Mouse (Mus musculus) hindbrain, embryonic 11.5 days (tissue): ENCODE measurements around the gene AL607142.1. TPM values are rescaled to one million over a fixed set of nuclear protein-coding genes. Genes with fewer than 3 reads are reported as not detected.

Experiments
- ATAC-seq: fragments of 200-750 bp; cut with Nextera tagmentation; 2 replicates; pipeline ENCODE4 v1.8.0; 2017; ENCODE audit warnings: mild to moderate bottlenecking, moderate TSS enrichment, moderate library complexity; ENCODE audit not compliant: low FRiP score
- DNase-seq: peaks from one replicate; pipeline ENCODE4 v3.0.0-alpha.2; 2015; ENCODE audit warnings: low spot score
- H3K27ac ChIP-seq: fragments of 300-500 bp; sonication (generic); 2 replicates; pipeline ENCODE4 v1.5.1; 2014; ENCODE audit warnings: mild to moderate bottlenecking, low read depth, low read length
- H3K27me3 ChIP-seq: fragments of 300-500 bp; sonication (generic); 2 replicates; pipeline ENCODE4 v1.6.1; 2014; ENCODE audit warnings: mild to moderate bottlenecking, low read length, moderate library complexity, mixed read lengths; ENCODE audit not compliant: control insufficient read depth, insufficient read depth
- H3K36me3 ChIP-seq: fragments of 300-500 bp; sonication (generic); 2 replicates; pipeline ENCODE4 v1.6.1; 2014; ENCODE audit warnings: mild to moderate bottlenecking, low read length, moderate library complexity, mixed read lengths; ENCODE audit not compliant: control insufficient read depth, insufficient read depth
- H3K4me1 ChIP-seq: fragments of 300-500 bp; sonication (generic); replicated peaks from 2 replicates; pipeline ENCODE4 v1.6.1; 2014; ENCODE audit warnings: low read length, mixed read lengths; ENCODE audit not compliant: control insufficient read depth, insufficient read depth
- H3K4me2 ChIP-seq: fragments of 300-500 bp; sonication (generic); replicated peaks from 2 replicates; pipeline ENCODE4 v1.6.1; 2014; ENCODE audit warnings: mild to moderate bottlenecking, low read depth, low read length
- H3K4me3 ChIP-seq: fragments of 300-500 bp; sonication (generic); 2 replicates; pipeline ENCODE4 v1.5.1; 2014; ENCODE audit warnings: low read depth, low read length
- H3K9ac ChIP-seq: fragments of 300-500 bp; sonication (generic); 2 replicates; pipeline ENCODE4 v1.6.1; 2014; ENCODE audit warnings: low read depth, low read length
- H3K9me3 ChIP-seq: fragments of 300-500 bp; sonication (generic); 2 replicates; pipeline ENCODE4 v1.6.1; 2016; ENCODE audit warnings: low read length; ENCODE audit not compliant: control insufficient read depth
- WGBS: fragments of 180-500 bp; shearing (Covaris S2); extraction: QIAGEN DNeasy Blood & Tissue Kit; methylation state at CpG from one replicate; pipeline ENCODE4 v1.1.7; 2014; 5-methylcytosine and 5-hydroxymethylcytosine counted together
- polyA plus RNA-seq: library from polyadenylated mRNA; unstranded; fragments of >200 nt; fragmentation: Nextera tagmentation; extraction: Ambion mirVana; gene quantifications from 2 replicates; pipeline ENCODE4 v1.2.1, GENCODE M21; 2014

Gene AL607142.1
- polyA plus RNA-seq, 1 experiment from 2014 or later: not detected

DNA sequence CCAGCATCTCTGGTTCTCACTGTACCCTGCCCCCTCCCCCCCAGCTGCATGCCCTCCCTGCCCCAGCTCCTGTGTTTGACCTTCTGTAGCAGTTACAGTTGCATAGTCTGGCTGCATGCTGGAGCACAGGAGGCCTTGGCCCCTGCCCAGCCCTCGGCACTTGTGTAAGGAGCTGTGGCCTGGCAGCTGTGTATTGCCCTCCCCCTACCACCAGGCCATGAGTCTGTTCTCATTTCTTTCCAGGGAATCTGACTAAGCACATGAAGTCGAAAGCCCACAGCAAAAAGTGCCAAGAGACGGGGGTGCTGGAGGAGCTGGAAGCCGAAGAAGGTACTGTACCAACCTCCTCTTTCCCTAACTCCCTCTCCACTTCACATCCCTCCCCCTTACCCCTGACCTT is 63.2 kb downstream of the AL607142.1 start:
- H3K4me3 ChIP-seq: no peak overlapping the region
- H3K27me3 ChIP-seq: no peaks in the 10 kb centered on the region
- no peak overlapping the region for H3K4me2 ChIP-seq
- H3K36me3 ChIP-seq: no peaks in the 10 kb centered on the region
- H3K4me1 ChIP-seq: no peaks in the 10 kb centered on the region
- H3K27ac ChIP-seq: no peak overlapping the region
- H3K9me3 ChIP-seq: no peaks in the 10 kb centered on the region
- no peak for ATAC-seq
- WGBS: 91% methylated on average over 4 of the region's 4 CpGs
- H3K9ac ChIP-seq: no peak overlapping the region
- no peak for DNase-seq

DNA sequence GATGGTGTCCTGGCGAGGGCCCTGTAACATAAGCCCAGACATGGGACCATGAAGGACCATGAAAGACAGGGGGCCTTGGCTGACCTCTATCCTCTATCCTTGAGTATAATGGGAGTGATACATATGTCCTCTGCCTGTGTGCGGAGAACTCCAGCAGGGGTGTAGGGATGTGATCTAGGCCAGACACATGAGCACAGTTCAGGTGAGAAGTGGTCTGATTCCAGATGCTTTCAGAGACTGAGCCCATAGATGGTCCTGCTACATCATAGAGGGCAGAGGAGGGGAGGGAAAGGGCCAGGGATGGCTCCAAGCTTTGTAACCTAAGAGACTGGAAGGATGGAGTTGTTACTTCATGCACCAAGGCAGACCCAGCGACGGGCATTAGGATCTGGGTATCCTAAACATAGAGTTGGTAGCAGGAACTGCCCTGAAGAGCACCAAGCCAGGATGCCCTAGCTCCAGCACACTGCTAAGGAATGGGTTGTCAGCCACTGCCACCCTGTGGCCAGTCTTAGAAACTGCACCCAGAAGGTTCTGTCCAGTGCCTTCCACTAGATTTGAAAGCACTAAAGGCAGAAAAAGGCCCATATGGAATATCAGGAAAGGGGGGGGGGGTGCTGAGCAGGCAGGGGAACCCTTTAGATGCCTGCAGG is 64.6 kb downstream of the AL607142.1 start:
- no peak overlapping the region for H3K9ac ChIP-seq
- 46% methylated on average over 4 of the region's 4 CpGs for WGBS
- H3K9me3 ChIP-seq: no peaks in the 10 kb centered on the region
- ATAC-seq (peak; percentile 70; the same call in 1 of the 2 replicates), DNase-seq (peak; percentile 69)
- no peaks in the 10 kb centered on the region for H3K4me1 ChIP-seq
- H3K27ac ChIP-seq: no peak overlapping the region
- no peaks in the 10 kb centered on the region for H3K36me3 ChIP-seq
- H3K4me2 ChIP-seq: no peak overlapping the region
- no peak overlapping the region for H3K4me3 ChIP-seq
- no peaks in the 10 kb centered on the region for H3K27me3 ChIP-seq

DNA sequence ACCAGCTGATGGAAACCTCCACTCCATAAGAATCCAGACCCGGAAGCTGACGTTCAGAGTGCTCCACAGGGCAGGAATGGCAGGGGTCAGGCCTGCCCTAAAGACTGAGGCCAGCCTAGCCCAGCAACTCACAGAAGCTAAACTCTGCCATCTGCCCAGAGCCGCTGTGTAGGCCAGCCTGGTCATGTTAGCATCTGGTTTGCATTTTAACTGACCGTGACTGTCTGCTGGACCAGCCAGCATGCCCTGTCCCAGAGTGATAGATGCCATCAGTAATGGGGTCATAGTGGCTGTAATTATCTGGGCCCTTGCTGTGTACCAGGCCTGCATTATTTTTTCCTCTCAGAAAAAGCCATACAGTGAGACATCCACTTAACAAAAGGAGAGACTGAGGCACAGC is 66.1 kb downstream of the AL607142.1 start:
- Histone ChIP-seq H3K9me3 (no peaks in the 10 kb centered on the region), H3K4me1 (no peaks in the 10 kb centered on the region), H3K4me2 (no peak overlapping the region), H3K27me3 (no peaks in the 10 kb centered on the region), H3K9ac (no peak overlapping the region), H3K36me3 (no peaks in the 10 kb centered on the region), H3K27ac (no peak overlapping the region), H3K4me3 (no peak overlapping the region)
- WGBS: 52% methylated on average over 4 of the region's 4 CpGs
- ATAC-seq (no peak), DNase-seq (no peak)

DNA sequence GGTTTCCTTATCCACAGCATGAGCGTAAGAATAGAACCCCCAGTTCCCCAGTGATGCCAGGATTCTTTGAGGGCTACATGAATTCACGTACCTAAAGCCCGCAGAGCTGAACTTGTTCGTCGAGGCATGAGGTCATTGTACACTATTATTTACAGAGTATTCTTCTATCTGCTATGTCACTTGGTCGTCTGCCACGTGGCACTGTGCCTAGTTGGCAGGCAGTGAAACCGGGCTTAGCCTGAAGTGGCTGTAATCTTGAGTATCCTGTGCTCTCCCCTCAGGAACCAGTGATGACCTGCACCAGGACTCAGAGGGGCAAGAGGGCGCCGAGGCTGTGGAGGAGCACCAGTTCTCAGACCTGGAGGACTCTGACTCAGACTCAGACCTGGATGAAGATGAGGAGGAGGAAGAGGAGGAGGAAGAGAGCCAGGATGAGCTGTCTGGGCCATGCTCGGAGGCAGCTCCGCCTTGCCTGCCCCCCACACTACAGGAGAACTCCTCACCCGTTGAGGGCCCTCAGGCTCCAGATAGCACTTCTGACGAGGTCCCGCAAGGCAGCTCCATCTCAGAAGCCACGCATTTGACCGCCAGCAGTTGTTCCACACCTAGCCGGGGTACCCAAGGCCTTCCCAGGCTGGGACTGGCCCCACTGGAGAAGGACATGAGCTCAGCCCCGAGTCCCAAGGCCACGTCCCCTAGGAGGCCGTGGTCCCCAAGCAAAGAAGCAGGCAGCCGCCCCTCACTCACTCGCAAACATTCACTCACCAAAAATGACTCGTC is 66.8 kb downstream of the AL607142.1 start:
- no peaks in the 10 kb centered on the region for H3K4me1 ChIP-seq
- DNase-seq: no peak
- WGBS: 80% methylated on average over 24 of the region's 24 CpGs
- no peak overlapping the region for H3K4me2 ChIP-seq
- no peak overlapping the region for H3K9ac ChIP-seq
- no peaks in the 10 kb centered on the region for H3K27me3 ChIP-seq
- no peak overlapping the region for H3K27ac ChIP-seq
- H3K9me3 ChIP-seq: no peaks in the 10 kb centered on the region
- H3K36me3 ChIP-seq: no peaks in the 10 kb centered on the region
- ATAC-seq: no peak
- no peak overlapping the region for H3K4me3 ChIP-seq

DNA sequence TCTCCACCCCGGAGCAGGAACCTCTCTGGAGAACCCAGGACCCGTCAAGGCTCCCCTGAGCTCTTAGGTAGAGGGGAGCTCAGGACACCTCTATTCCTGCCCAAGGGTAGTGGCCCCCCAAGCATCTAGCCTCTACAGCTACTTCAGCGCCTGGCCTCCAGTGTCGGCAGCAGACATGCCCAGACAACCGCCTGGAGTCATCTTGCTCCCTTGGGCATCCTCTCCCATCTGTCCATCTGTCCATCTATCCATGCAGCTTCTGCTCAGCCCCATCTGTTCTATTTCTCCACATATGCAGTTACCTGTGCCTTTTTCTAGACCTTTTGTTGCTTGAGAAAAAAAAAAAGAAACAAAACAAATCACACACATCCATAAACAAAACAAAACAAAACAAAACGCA is 69.4 kb downstream of the AL607142.1 start:
- no peaks in the 10 kb centered on the region for H3K27me3 ChIP-seq
- ATAC-seq (no peak), DNase-seq (no peak)
- no peak overlapping the region for H3K27ac ChIP-seq
- no peak overlapping the region for H3K4me3 ChIP-seq
- no peaks in the 10 kb centered on the region for H3K4me1 ChIP-seq
- H3K9me3 ChIP-seq: no peaks in the 10 kb centered on the region
- 75% methylated on average over 6 of the region's 6 CpGs for WGBS
- H3K36me3 ChIP-seq: no peaks in the 10 kb centered on the region
- no peak overlapping the region for H3K9ac ChIP-seq
- no peak overlapping the region for H3K4me2 ChIP-seq

DNA sequence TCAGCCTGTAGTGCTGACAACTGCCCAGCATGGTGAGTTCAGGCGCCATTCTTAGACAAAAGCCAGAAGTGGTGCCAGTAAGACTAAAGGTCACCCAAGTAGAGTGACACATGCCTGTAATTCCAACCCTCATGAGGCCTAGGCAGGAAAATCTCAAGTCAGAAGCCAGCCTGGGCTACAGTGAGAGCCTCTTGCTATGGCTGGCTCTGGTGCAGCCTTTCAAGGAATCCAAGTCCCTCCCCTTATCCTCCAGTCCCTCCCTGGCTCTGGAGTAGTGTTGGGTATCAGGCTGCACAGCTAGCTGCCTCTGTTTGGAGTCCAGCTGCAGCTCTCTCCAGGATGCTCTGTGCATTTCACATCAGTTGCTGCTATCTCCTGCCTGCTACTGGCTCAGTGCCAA is 77.0 kb downstream of the AL607142.1 start:
- Histone ChIP-seq H3K9me3 (no peaks in the 10 kb centered on the region), H3K27me3 (no peaks in the 10 kb centered on the region), H3K36me3 (no peaks in the 10 kb centered on the region), H3K9ac (no peak overlapping the region), H3K4me1 (no peaks in the 10 kb centered on the region), H3K27ac (no peak overlapping the region), H3K4me3 (no peak overlapping the region), H3K4me2 (no peak overlapping the region)
- DNase-seq (no peak), ATAC-seq (no peak)
- WGBS: 70% methylated on average over 1 of the region's 1 CpGs

DNA sequence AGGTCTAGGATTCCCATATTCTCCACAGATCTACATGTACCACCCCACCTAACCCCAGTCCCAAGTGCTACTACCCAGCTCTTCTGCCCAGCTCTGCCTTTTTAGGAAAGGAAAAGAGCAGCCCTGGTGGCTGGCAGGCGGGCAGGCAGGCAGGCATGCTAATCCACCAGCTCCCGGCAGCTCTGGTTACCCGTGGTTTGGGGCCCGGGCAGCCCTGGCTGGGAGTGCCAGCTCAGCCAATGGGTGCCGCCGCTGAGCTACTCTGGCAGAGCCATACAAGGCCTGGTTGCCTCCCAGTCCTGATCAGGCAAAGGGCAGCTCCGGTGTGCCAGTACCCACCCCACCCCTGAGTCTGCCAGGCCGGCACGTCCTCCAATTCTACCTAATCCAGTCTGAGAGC is 78.1 kb downstream of the AL607142.1 start:
- Histone ChIP-seq H3K27me3 (no peaks in the 10 kb centered on the region), H3K4me2 (no peak overlapping the region), H3K36me3 (no peaks in the 10 kb centered on the region), H3K9ac (no peak overlapping the region), H3K4me3 (no peak overlapping the region), H3K27ac (no peak overlapping the region), H3K9me3 (no peaks in the 10 kb centered on the region), H3K4me1 (no peaks in the 10 kb centered on the region)
- 84% methylated on average over 9 of the region's 9 CpGs for WGBS
- DNase-seq (no peak), ATAC-seq (no peak)
